Mouse (Mus musculus) urinary bladder, postnatal 25 days (tissue): ENCODE results near the gene Fam171b.

Source experiments
- DNase-seq: peaks from one replicate; pipeline ENCODE4 v3.0.0; 2022; ENCODE audit warnings: low spot score

The Fam171b gene

GRCm38 (mm10) chr2:83883850-83884420, 71.5 kb downstream of the Fam171b start:
- no peak for DNase-seq

DNA sequence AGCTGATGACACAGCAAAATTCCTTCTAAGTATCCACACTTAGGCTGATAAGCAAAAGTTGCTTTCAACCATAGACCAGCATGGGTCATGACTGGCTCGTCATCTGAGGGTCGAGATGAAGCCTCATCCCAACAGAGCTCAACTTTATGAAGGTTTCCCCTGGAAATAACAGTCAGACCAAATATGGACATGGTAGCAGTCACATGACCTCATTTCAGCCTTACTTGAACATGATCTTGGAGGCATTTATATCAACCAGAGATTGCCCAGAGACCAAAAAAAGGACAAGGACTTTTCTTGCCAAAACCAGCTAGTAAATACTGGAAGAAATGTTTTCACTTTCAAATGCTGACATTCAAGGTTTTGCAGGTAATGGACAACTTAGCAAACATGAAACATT, 81.3 kb downstream of the Fam171b start:
- DNase-seq = no peak

DNA sequence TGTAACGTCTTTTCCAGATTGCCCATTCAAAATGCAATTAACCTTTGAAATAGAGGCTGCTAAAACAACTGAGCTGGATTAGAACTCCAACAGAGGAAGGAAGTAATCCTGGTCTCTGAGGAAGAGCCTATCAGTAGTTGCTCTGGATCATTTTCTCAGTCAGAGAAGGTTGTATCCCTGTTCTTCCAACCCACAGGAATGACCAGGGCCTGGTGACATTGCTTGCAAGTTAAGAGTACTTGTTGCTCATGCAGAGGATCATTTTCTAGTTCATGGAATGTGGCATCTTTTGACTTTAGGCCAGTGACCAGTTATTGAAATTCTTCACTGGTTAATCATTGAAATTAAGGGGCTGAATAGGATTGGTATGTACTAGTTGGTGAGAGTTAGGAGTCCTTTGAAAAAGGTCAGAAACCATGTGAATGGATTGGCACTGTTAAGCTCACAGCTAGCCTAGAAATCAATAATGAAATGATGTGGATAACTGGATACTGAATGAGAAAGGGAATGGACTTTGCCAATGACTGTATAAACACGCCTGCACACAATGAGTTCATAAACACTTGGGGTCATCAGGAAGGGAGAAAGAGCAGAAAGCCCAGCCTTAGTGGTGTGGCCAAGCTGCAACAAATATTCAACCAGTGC, 89.6 kb downstream of the Fam171b start:
- no peak for DNase-seq

- no peak for DNase-seq
Observed at GRCm38 (mm10) chr2:83929478-83930088, 117.1 kb downstream of the Fam171b start.
